Mouse (Mus musculus): Measurements from ENCODE around the gene Stk10. TPM values are rescaled to one million over a fixed set of nuclear protein-coding genes. Genes with fewer than 3 reads are reported as not detected.

The Stk10 gene
- polyA plus RNA-seq, 1 experiment: 9.4 TPM

- TF ChIP-seq CTCF (conservative IDR thresholded peaks at IDR 0.05; ENCODE audit: insufficient read depth, insufficient read length, low read depth, low read length) (peak; percentile 56), POLR2A (IDR thresholded peaks at IDR 0.05; ENCODE audit: low read depth, low read length) (no peak)
- WGBS: 79% methylated on average over 12 of the region's 12 CpGs
- peak; percentile 23 for DNase-seq
Observed at GRCm38 (mm10) chr11:32591921-32592850, 59.1 kb downstream of the Stk10 start.

GRCm38 (mm10) chr11:32593081-32593480 lies 60.0 kb downstream of the Stk10 start:
- Histone ChIP-seq H3K4me1 (ENCODE audit: control insufficient read depth, insufficient read depth, low read length) (no peaks in the 10 kb centered on the region), H3K36me3 (ENCODE audit: control insufficient read depth, insufficient read depth, low read length) (no peaks in the 10 kb centered on the region), H3K27ac (ENCODE audit: insufficient read depth, low read depth, low read length) (no peak overlapping the region), H3K4me3 (ENCODE audit: insufficient read depth, low read depth, low read length) (no peak overlapping the region), H3K27me3 (replicated peaks; ENCODE audit: control insufficient read depth, insufficient read depth, low read length) (no peaks in the 10 kb centered on the region)
- 84% methylated on average over 7 of the region's 7 CpGs for WGBS
- no peak for DNase-seq
- no peak for TF ChIP-seq POLR2A (IDR thresholded peaks at IDR 0.05; ENCODE audit: low read depth, low read length)
- no peak for TF ChIP-seq CTCF (conservative IDR thresholded peaks at IDR 0.05; ENCODE audit: insufficient read depth, insufficient read length, low read depth, low read length)

More at GRCm38 (mm10) chr11:32591921-32592850, 59.1 kb downstream of the Stk10 start:
- no peak overlapping the region for H3K4me3 ChIP-seq (ENCODE audit: insufficient read depth, low read depth, low read length)
- H3K4me1 ChIP-seq (ENCODE audit: control insufficient read depth, insufficient read depth, low read length): no peaks in the 10 kb centered on the region
- H3K27ac ChIP-seq (ENCODE audit: insufficient read depth, low read depth, low read length): no peak overlapping the region
- H3K27me3 ChIP-seq (replicated peaks; ENCODE audit: control insufficient read depth, insufficient read depth, low read length): no peaks in the 10 kb centered on the region
- no peaks in the 10 kb centered on the region for H3K36me3 ChIP-seq (ENCODE audit: control insufficient read depth, insufficient read depth, low read length)

GRCm38 (mm10) chr11:32594122-32594521 lies 61.0 kb downstream of the Stk10 start:
- Histone ChIP-seq H3K27ac (ENCODE audit: insufficient read depth, low read depth, low read length) (no peak overlapping the region), H3K4me1 (ENCODE audit: control insufficient read depth, insufficient read depth, low read length) (peaks cover 3% of the 10 kb centered on the region; the same call in 1 of the 2 replicates), H3K36me3 (ENCODE audit: control insufficient read depth, insufficient read depth, low read length) (no peaks in the 10 kb centered on the region), H3K27me3 (replicated peaks; ENCODE audit: control insufficient read depth, insufficient read depth, low read length) (no peaks in the 10 kb centered on the region), H3K4me3 (ENCODE audit: insufficient read depth, low read depth, low read length) (no peak overlapping the region)
- TF ChIP-seq POLR2A (IDR thresholded peaks at IDR 0.05; ENCODE audit: low read depth, low read length) (no peak), CTCF (conservative IDR thresholded peaks at IDR 0.05; ENCODE audit: insufficient read depth, insufficient read length, low read depth, low read length) (0 out of 2 replicates have a peak, but pooled peaks have one; percentile 29)
- 96% methylated on average over 4 of the region's 4 CpGs for WGBS
- DNase-seq: no peak

GRCm38 (mm10) chr11:32600371-32600770 lies 67.3 kb downstream of the Stk10 start:
- Histone ChIP-seq H3K27me3 (replicated peaks; ENCODE audit: control insufficient read depth, insufficient read depth, low read length) (no peaks in the 10 kb centered on the region), H3K27ac (ENCODE audit: insufficient read depth, low read depth, low read length) (no peak overlapping the region), H3K4me3 (ENCODE audit: insufficient read depth, low read depth, low read length) (no peak overlapping the region), H3K4me1 (ENCODE audit: control insufficient read depth, insufficient read depth, low read length) (peaks cover 7% of the 10 kb centered on the region), H3K36me3 (ENCODE audit: control insufficient read depth, insufficient read depth, low read length) (no peaks in the 10 kb centered on the region)
- WGBS: 94% methylated on average over 6 of the region's 6 CpGs
- TF ChIP-seq POLR2A (IDR thresholded peaks at IDR 0.05; ENCODE audit: low read depth, low read length): no peak
- TF ChIP-seq CTCF (conservative IDR thresholded peaks at IDR 0.05; ENCODE audit: insufficient read depth, insufficient read length, low read depth, low read length): no peak
- DNase-seq: no peak

- no peak for TF ChIP-seq POLR2A (IDR thresholded peaks at IDR 0.05; ENCODE audit: low read depth, low read length)
- TF ChIP-seq CTCF (conservative IDR thresholded peaks at IDR 0.05; ENCODE audit: insufficient read depth, insufficient read length, low read depth, low read length): no peak
- no peak overlapping the region for H3K4me3 ChIP-seq (ENCODE audit: insufficient read depth, low read depth, low read length)
- no peaks in the 10 kb centered on the region for H3K36me3 ChIP-seq (ENCODE audit: control insufficient read depth, insufficient read depth, low read length)
- H3K4me1 ChIP-seq (ENCODE audit: control insufficient read depth, insufficient read depth, low read length): peaks cover 10% of the 10 kb centered on the region
- H3K27ac ChIP-seq (ENCODE audit: insufficient read depth, low read depth, low read length): 0 out of 2 replicates have a peak overlapping the region, but pooled peaks have one; percentile 1
- H3K27me3 ChIP-seq (replicated peaks; ENCODE audit: control insufficient read depth, insufficient read depth, low read length): no peaks in the 10 kb centered on the region
- peak; percentile 70 for DNase-seq
- 41% methylated on average over 12 of the region's 12 CpGs for WGBS
Observed at GRCm38 (mm10) chr11:32601528-32602323, 68.6 kb downstream of the Stk10 start.

GRCm38 (mm10) chr11:32604663-32605062 lies 71.6 kb downstream of the Stk10 start:
- no peak for DNase-seq
- peak overlapping the region; percentile 92 for H3K27ac ChIP-seq (ENCODE audit: insufficient read depth, low read depth, low read length)
- no peaks in the 10 kb centered on the region for H3K36me3 ChIP-seq (ENCODE audit: control insufficient read depth, insufficient read depth, low read length)
- no peak overlapping the region for H3K4me3 ChIP-seq (ENCODE audit: insufficient read depth, low read depth, low read length)
- no peak for TF ChIP-seq POLR2A (IDR thresholded peaks at IDR 0.05; ENCODE audit: low read depth, low read length)
- TF ChIP-seq CTCF (conservative IDR thresholded peaks at IDR 0.05; ENCODE audit: insufficient read depth, insufficient read length, low read depth, low read length): no peak
- no peaks in the 10 kb centered on the region for H3K27me3 ChIP-seq (replicated peaks; ENCODE audit: control insufficient read depth, insufficient read depth, low read length)
- H3K4me1 ChIP-seq (ENCODE audit: control insufficient read depth, insufficient read depth, low read length): peaks cover 3% of the 10 kb centered on the region
- 55% methylated on average over 4 of the region's 4 CpGs for WGBS
